Mouse (Mus musculus): Measurements from ENCODE around the gene Camsap2.
A peak's percentile ranks its signal among the peaks of the same experiment; 100 is the strongest.

The Camsap2 gene

DNA sequence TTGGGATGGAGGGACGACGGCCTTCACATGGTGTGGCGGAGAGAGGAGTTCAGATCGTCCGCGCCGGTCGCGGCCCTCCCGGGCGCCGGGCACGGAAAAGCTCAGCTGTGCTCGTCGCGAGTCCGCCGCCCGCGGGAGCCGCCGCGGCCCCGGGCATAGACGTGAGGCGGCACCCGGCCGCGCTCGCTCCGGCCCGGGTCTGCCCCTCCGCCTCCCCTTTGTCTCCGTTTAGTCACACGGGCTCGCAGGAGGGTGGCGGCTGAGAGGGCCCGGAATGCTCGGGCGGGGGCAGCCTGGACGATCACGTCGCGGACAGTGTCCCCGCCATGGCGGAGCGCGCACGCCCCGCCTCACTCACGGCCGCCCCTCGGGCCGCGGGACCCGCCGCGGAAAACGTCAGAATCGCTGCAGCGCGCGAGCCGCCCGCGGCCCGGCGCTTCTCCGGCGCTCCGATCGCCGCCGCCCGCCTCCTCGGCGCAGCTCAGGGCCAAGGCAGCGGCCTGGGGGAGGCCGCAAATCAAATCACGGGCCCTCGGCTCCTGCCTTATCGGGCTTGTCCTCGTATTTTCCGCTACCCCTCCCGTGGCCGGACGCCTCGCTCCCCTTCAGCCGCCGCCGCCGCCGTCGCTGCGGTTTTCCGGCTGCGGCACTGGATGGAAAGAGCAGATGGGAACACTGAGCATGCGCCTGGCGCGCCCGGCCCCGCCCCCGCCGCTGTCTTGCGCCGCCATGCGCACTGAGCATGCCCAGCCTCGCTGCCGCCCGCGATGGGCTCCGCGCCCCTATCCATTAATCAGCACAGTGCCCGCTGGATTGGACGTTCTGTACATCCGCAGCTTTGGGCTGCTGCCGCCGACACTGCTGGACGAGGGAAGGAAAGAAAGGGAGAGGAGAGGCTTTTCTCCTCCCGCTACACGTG, at the start of gene Camsap2:
Gene Camsap2, minus strand, starts transcription at position 651 of the 919 bp plus-strand sequence.
- DNase-seq (ENCODE audit: low read depth, low spot score): peak; percentile 91

DNA sequence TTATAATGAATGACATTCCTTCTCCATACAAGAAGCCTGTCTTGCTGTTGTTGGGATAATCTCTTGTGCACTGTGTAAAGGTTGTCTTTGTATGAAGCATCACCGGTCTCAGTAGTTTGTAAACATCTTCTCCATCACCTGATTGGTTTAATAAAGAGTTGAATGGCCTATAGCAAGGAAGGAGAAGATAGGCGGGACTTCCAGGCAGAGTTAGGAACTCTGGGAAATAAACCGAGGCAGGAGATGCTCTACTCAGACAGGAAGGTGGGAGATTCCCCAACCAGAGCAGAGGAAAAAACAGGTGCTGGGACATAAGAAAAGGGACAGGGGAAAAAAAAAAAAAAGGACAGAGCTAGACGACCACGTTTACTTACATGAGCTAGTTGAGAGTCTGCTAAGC, 49.2 kb upstream of the Camsap2 start:
- DNase-seq (ENCODE audit: low read depth, low spot score): peak; percentile 67

DNA sequence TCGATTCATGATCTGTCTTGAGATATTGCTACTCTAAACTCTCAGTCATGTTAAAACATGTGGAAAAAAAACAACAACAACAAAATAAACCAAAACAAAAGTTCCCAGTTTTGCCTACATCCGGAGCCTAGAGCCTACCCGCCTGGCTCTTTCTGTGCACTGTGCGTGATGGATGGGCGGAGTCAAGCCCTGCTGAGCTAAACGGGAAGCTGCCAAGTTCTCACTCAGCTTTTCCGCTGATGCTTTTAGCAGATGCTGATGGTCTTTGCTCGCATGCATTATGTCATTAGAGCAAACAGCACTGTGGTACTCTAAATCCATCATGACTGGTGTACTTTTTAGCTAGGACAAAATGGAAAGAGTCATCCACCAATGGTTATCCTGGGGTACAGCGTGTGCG, 48.6 kb upstream of the Camsap2 start:
- peak; percentile 54 for DNase-seq (ENCODE audit: low read depth, low spot score)

DNA sequence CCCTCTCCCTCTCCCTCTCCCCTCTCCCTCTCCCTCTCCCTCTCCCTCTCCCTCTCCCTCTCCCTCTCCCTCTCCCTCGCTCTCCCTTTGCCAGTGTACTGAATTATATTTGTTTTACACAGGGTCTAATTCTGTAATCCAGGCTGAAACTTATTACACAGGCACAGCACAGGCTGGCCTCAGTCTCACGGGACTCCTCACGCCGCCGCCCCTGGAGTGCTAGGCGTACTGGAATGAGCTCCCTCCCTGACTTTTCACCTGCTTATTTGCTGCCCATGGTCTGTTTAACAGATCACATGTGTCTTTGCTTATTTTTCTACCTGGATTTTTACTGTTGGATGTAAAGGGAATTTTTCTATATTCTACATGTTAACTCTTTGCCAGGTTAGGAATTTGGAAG, 41.0 kb upstream of the Camsap2 start:
- no peak for DNase-seq (ENCODE audit: low read depth, low spot score)

DNA sequence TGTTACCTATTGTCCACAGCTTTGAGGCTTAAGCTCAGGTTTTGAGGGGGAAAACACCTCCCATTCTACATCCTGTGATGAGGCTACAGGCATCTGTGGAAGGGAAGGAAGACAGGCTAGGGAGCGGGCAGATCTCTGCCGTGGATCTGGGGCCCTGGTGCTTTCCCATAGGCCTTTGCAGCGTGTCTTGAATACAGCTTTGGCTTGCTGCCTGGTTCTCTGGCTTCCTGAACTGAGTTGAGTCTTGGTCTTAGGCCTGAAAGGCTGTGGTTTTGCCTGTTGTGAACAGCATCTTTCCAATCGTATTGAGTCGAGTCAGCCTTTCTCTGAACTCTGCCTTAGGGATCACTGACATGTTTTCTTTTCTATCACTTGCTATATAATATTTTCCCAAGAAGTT, 35.7 kb upstream of the Camsap2 start:
- no peak for DNase-seq (ENCODE audit: low read depth, low spot score)

DNA sequence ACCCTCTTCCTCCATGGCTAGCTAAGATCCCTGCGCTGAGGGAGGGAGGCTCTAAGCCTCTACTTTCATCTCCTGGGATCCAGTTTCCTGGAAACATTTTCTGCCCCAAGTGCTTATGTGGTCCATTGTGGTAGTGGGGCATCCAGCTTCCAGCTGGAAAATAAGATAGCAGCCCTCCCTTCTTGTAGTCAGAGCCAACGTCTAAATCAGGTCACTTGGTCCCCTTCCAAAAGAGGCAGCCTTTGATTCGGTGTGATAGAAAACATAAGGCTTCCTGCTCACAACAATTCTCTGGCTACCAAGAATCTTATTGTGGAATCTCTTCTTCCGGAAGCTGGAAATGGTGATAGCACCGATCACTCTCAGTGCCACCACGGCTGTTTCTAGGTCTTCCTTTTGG, 35.3 kb upstream of the Camsap2 start:
- DNase-seq (ENCODE audit: low read depth, low spot score): no peak

DNA sequence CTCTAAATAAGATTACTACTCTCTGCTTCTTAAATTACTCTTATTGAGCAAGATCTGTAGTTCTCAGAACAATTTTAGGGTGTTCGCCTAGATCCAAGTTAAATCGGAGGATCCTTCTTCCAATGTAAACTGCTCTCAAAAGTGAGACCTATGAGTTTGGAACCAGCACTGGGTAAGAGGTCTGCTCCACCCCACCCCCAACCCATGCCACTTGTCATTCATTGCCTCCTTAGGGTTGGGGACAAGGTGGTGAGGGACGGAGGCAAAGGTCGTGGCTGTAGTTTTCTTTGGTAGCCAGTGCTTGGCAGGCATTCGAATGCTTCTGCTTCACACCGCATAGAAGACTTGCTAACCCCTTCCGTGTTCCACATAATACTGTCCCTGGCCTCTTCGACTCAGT, 34.7 kb upstream of the Camsap2 start:
- no peak for DNase-seq (ENCODE audit: low read depth, low spot score)

DNA sequence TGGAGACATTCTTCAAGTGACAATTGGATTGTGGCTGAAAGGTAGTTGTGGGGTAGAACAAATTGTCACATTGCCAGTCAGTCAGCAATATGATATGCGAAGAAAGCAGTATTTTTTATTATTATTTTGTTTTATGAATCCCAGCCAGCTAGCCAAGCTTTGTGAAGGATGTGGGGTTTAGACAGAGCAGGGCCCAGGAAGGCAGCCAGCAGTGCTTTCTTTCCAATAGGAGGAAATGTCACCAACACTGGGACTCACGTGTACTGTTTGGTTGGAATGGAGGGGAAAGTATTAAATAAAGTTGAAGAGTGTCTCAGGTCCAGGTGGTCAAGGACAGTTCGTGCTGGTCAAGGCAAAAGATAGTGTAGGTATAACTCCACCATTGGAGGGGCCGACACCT, 34.3 kb upstream of the Camsap2 start:
- DNase-seq (ENCODE audit: low read depth, low spot score): no peak

DNA sequence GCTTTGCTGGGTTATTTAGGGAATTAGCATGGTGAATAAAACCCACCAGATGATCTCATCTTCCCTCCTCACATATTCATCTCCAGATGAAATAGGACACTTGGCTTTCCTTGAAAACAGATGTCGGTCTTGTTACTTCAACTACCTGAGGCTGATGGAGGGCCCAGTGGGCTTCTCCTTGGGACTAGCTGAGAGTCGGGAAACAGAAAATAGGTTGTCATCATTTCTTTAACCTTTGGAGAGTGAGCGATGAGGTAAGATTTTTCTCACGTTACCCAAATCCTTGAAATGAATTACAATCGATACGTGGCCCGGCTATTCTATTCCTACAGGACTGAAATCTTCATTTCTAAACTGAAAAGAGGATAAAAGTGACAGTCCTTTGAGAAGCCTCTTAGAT, 33.4 kb upstream of the Camsap2 start:
- DNase-seq (ENCODE audit: low read depth, low spot score): no peak

DNA sequence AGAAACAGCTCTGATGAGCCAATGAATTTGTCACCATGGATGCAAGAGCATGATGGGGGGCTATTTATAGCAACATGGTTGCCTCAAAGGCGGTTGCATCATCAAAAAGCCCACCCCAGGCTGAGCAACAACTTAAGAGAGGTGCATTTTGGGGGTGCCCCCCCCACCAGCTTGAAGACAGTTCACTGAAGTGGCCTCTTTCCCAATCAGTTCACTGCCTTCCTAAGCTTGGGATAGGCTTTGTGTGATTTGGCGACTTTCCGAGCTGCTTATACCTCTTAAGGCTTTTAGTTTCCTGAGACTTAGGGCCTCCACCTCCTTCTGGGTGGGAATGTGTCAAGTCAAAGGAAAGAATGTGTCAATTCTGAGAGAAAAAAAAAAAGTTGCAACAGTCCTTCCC, 20.1 kb upstream of the Camsap2 start:
- DNase-seq (ENCODE audit: low read depth, low spot score): no peak

DNA sequence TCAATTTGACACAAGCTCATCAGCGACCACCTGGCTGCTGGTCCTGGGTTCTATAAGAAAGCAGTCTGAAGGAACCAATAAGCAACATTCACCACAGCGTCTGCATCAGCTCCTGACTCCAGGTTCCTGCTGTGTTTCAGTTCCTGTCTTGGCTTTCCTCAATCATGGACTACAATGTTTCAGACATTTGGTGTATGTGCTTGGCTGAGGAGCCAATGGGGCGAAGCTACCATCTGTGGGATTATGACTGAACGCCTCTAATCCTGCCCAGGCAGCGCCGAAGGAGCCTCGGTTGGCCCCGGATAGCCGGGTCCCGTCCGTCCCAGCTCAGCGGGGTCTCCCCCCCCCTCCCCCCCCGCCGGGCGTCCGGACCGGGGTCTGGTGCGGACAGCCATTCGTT, 18.8 kb upstream of the Camsap2 start:
- no peak for DNase-seq (ENCODE audit: low read depth, low spot score)

DNA sequence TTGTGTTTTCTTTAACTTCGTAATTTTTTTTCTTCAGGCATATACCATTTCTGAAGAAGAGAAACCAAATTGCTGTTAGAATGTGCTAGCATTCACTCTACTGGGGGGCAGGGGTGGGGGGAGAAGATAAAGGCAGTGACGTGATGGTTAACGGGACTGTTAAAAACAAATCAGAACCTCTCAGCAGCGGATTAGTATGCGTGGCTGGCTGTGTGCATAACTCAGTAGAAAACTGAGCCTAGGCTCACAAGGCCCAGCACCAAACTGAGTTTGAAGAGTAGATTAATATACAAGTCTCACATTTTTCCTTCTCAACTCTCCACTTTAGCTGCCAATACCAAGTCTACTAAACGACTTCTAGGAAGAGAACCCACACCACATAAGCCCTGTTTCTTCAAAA, 17.1 kb upstream of the Camsap2 start:
- no peak for DNase-seq (ENCODE audit: low read depth, low spot score)

DNA sequence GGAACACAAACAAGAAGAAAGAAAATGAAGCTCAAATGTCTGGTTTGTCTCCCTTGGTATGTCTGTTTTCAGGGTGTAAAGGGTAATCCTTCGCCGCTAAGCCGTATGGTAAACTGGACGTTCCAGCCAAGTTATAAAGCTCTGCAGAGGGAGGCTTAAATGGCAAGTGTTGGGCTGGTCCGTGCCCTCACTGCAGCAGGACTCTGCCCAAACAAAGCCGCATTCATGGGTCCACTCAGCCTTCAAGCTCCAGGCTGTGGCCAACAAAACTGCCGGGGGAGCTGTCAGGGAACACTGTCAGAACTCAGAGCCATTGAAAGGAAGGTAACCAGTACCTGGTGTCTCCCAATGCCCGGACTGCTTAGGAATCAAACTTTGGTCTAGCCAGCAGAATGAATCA, 16.7 kb upstream of the Camsap2 start:
- DNase-seq (ENCODE audit: low read depth, low spot score): no peak

DNA sequence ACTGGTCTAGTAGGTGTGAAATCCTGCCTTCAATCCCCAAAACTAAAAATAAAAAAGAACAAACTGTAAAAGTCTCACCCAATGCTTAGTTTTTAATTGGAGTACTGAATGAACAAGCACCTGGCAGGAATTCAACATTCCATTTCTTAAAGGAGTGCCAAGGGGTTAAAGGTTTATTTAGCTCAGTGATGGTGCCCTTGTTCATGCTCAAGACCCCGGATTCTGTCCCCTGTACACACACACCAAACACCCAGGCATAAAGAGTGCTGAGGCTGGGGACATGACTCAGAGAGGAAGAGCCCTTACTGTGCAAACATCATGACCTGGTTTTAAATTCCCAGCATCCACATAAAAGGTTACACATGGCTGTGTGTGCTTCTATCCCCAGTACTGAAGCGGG, 15.5 kb upstream of the Camsap2 start:
- DNase-seq (ENCODE audit: low read depth, low spot score): no peak

DNA sequence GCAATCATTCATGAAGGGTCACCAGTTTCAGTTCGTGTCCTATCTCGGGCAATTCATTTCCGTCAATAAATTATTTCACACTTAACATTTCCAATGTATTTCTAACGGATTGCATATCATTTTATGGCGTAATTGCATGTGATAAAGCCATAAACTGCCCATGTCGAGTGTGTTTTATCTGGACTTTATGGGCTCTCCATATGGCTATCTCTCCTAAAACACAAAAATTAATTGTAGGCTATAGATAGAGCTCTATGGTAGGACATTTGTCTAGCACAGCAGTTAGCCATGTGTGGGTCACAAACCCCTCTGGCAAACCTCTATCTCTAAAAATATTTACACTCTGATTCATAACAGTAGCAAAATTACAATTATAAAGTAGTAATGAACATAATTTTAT, 15.0 kb upstream of the Camsap2 start:
- no peak for DNase-seq (ENCODE audit: low read depth, low spot score)

DNA sequence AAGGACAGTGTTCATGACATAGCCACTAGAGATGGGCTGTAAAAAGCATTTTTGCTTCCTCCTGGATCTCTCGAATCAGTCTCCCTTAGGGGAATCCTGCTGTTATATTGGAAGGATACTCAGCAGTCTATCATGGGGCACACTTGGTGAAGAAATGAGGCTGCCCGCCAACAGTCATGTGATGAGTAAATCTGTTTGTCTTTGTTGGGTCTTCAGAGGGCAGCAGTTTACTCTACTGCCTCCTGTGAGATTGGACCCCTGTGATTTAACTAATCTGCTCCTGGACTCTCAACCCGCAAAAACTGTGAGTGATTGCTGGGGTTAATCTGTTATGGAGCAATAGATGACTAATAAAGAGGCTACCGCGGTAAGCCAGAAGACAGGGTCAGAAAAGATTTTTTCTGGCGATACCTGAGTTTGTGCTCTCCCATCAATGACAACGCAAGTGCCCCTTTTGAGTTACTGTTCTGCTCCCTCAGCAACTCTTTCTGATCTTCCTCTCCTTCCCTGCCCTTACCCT, 13.0 kb upstream of the Camsap2 start:
- no peak for DNase-seq (ENCODE audit: low read depth, low spot score)

DNA sequence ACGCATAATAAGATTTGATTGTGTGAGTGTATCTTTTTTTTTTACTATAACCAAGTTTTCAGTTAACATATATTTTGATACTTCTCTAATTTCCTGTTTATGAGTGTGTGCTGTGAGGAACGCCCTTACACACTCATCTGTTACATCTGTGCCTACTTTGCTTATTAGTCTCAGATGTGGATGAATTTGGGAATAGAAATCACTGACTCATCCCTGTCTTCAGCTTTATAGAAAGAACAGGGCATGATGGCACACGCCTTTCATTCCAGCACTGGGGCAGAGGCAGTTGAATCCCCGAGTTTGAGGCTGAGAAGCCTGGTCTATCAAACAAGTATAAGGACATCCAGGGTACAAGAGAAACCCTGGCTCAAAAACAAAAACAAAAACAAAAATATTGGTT, 9.7 kb upstream of the Camsap2 start:
- no peak for DNase-seq (ENCODE audit: low read depth, low spot score)

DNA sequence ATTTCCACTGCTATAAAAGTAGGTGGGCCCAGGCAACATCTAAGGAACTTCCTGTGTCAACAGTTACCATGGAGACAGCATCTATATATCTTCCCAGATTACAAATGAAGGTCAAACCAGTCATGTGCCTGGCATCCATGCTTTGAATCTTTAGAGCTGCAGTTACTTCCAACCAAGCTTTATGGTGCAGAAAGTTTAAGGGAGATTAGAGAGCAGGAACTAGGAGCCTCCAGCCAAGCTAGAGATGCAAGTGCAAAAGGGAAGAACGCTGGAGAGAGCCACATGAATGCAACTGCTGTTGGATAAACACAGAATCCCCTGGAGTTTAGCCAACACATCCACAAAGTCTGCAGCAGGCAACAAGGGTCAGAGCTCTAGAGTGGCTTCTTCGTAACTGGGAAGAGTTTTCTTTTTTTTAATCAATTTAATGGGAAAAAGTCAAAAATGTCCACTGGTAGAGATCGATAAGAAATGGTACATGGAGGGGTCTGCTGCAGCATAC, 4.8 kb upstream of the Camsap2 start:
- no peak for DNase-seq (ENCODE audit: low read depth, low spot score)

DNA sequence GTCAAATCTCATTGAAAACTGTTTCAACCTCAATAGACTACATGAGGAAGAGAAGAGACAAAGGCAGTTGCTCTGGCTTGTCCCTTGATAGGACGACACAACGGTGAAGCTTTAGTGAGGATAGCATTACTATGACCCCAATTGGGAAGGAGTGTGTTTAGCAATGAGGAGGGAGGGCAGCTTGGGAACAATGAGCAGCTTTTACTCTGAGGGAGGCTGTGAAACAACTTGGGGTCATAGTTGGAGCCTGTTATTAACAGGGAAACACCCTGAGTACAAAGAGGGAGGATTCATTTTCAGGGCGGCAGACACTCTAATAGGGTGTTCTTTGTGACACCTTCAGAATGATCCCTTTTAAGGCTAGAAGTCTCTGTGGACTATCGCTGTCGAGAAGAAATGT, 2.2 kb upstream of the Camsap2 start:
- DNase-seq (ENCODE audit: low read depth, low spot score): no peak

DNA sequence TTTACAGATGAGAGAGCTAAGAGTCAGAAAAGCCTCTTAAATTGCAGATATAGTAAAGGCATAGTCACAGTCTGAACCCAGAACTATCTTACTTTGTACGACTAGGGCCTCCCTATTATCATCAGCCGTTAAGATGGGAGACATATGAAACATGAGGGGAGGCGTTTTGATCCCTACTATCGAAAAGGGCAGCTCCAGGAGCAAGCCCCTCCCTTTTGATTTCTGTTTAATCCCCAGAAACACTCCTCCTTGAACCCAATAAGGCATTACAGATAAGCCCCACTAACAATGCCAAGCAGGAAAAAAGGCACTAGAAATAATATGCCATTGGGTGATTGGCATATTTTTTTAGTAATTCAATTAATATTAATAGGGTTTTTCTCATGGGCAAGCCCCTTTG, 1.2 kb upstream of the Camsap2 start:
- no peak for DNase-seq (ENCODE audit: low read depth, low spot score)

DNA sequence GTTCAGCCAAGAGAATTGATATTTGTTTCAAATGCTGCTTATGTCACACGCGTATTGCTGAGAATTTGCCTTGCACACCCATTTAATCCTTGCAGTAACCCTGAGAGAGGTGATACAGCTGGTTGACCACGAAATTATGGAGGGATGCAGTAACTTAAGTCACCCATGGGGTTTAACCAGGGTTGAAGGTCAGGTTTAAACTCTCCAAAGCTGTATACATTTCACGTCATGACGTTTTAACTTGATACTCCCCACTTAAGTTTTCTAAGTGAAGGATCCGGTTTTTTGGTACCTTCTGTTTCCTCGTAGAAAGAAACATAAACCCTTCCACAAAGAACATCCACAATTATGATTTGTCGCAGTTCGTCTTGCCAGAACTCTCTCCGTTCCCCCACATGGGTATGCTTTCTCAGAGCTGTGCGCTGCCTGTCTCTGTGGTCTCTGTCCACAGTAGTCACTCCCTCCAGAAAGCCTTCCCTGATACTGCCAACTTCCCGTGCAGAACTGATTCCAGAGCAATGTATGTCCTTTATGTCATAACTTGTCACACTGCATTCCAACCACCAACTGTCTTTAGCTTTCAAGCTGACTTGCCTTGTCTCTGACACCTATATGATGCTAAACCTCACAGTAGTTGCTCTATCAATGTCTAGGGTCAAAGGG, 600 bp upstream of the Camsap2 start:
- peak; percentile 17 for DNase-seq (ENCODE audit: low read depth, low spot score)

DNA sequence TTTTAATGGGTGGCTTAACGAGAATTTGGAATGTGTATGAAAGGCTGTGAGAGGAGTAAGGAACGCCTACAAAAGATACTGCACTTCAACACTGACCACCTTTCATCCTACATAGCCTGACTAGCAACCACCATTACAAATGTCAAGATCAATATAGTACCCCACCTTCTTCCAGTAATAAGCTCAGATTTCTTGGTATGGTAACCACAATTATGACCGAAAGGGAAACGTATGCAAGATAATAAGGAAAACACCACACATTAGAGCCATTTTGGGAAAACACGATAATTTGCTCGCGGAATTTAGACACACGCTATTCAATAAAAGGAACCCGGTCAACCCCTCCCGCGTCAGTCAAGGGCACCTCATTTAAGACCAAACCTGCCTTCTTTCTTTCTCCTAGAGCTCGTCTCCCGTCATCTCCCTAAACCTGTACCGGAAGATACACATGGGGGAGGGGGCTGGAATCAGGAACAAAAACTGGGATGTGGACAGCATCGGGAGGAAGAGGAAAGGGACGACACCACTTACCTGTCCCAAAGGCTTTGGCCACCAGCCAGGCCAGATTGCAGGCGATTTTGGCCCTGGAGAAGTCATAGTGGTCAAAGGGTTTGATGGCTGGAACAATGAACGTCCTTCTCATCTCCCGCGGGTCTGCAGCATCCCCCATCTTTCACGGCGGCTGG, 993 bp downstream of the Camsap2 start:
- DNase-seq (ENCODE audit: low read depth, low spot score): peak; percentile 31

Data from ES-CJ7 (cell line).